In the genomic region with DNA sequence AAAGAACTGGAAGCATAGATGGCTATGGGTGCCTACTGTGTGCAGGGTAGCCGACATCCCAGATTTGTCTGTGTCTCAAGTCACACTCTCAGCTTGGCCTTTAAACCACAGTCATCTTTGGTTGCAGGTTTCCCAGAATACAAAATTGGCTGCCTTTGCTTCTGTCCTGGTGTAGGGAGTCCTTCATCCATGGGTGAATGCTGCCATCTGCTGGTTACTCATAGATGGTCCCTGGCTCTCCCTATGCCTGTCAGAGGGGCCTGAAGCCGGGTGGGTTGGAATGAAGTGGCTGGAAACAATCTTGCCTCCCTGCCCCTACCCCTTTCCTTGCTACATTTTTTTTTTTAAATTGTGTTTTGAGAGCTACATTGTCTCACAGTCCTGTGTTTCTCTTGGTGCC, we compare ENCODE assay signal across 8 mouse cellular contexts. TPM values are rescaled to one million over a fixed set of nuclear protein-coding genes. Genes with fewer than 3 reads are reported as not detected.
A peak's percentile ranks its signal among the peaks of the same experiment; 100 is the strongest.
DNase-seq lines count a peak whose midpoint lies in the region; ATAC-seq and TF ChIP-seq lines count a peak whose summit lies in the region.

No protein-coding gene starts in this region.

- ATAC-seq in embryonic facial prominence, embryonic 14.5 days (ENCODE audit: low read depth): peak; percentile 95
- ATAC-seq in heart, embryonic 14.5 days (ENCODE audit: insufficient number of reproducible peaks, insufficient read depth, low FRiP score, low read depth): peak; percentile 82
- ATAC-seq in liver, embryonic 12.5 days: peak; percentile 59; the same call in 1 of the 2 replicates
- ATAC-seq in neural tube, embryonic 14.5 days (ENCODE audit: low read depth): peak; percentile 94

- no peaks in the 10 kb centered on the region for H3K9me3 ChIP-seq in embryonic facial prominence, embryonic 14.5 days (ENCODE audit: control insufficient read depth, low read length)
- no peaks in the 10 kb centered on the region for H3K9me3 ChIP-seq in heart, embryonic 14.5 days (ENCODE audit: control insufficient read depth, low read length)
- no peaks in the 10 kb centered on the region for H3K9me3 ChIP-seq in liver, embryonic 12.5 days (replicated peaks)
- H3K9me3 ChIP-seq in neural tube, embryonic 14.5 days (ENCODE audit: control insufficient read depth, low read length): no peaks in the 10 kb centered on the region

- H3K27ac ChIP-seq in bone marrow, adult 2 months (ENCODE audit: control insufficient read depth, insufficient read depth, low read depth, low read length, poor library complexity): no peak overlapping the region
- H3K27ac ChIP-seq in embryonic facial prominence, embryonic 14.5 days (replicated peaks; ENCODE audit: low read depth, low read length): no peak overlapping the region
- H3K27ac ChIP-seq in heart, embryonic 14.5 days (replicated peaks in 1 of 2; ENCODE audit: control insufficient read depth in 1 of 2, insufficient read depth in 1 of 2, low read depth in 2 of 2, low read length in 2 of 2): no peak overlapping the region
- H3K27ac ChIP-seq in liver, embryonic 12.5 days: no peak overlapping the region
- no peak overlapping the region for H3K27ac ChIP-seq in neural tube, embryonic 14.5 days (ENCODE audit: low read depth, low read length)

- H3K4me2 ChIP-seq in embryonic facial prominence, embryonic 14.5 days (ENCODE audit: low read depth, low read length): no peak overlapping the region
- H3K4me2 ChIP-seq in heart, embryonic 14.5 days (ENCODE audit: low read length): no peak overlapping the region
- H3K4me2 ChIP-seq in liver, embryonic 12.5 days: no peak overlapping the region
- no peak overlapping the region for H3K4me2 ChIP-seq in neural tube, embryonic 14.5 days (ENCODE audit: low read depth, low read length)

- H3K4me3 ChIP-seq in bone marrow, adult 2 months (replicated peaks; ENCODE audit: control insufficient read depth, low read depth, low read length): no peak overlapping the region
- no peak overlapping the region for H3K4me3 ChIP-seq in embryonic facial prominence, embryonic 14.5 days (ENCODE audit: low read depth, low read length)
- no peak overlapping the region for H3K4me3 ChIP-seq in heart, embryonic 14.5 days (ENCODE audit: control insufficient read depth in 1 of 2, insufficient read depth in 1 of 2, low read depth in 1 of 2, low read length in 2 of 2)
- H3K4me3 ChIP-seq in liver, embryonic 12.5 days: no peak overlapping the region
- H3K4me3 ChIP-seq in neural tube, embryonic 14.5 days (ENCODE audit: low read depth, low read length): no peak overlapping the region

- 15% methylated on average over 2 of the region's 2 CpGs for WGBS in bone marrow, adult 2 months
- WGBS in embryonic facial prominence, embryonic 14.5 days: 10% methylated on average over 2 of the region's 2 CpGs
- 27% methylated on average over 2 of the region's 2 CpGs for WGBS in heart, embryonic 14.5 days
- 41% methylated on average over 2 of the region's 2 CpGs for WGBS in liver, embryonic 12.5 days (ENCODE audit: insufficient replicate concordance)
- WGBS in neural tube, embryonic 14.5 days: 43% methylated on average over 2 of the region's 2 CpGs

- no peak overlapping the region for H3K9ac ChIP-seq in embryonic facial prominence, embryonic 14.5 days (ENCODE audit: low read depth, low read length)
- no peak overlapping the region for H3K9ac ChIP-seq in heart, embryonic 14.5 days (ENCODE audit: low read length)
- no peak overlapping the region for H3K9ac ChIP-seq in liver, embryonic 12.5 days
- H3K9ac ChIP-seq in neural tube, embryonic 14.5 days (replicated peaks; ENCODE audit: low read depth, low read length): no peak overlapping the region

- H3K36me3 ChIP-seq in embryonic facial prominence, embryonic 14.5 days (ENCODE audit: control insufficient read depth, insufficient read depth, low read length): no peaks in the 10 kb centered on the region
- H3K36me3 ChIP-seq in heart, embryonic 14.5 days (ENCODE audit: control insufficient read depth, insufficient read depth, low read length): no peaks in the 10 kb centered on the region
- no peaks in the 10 kb centered on the region for H3K36me3 ChIP-seq in liver, embryonic 12.5 days
- no peaks in the 10 kb centered on the region for H3K36me3 ChIP-seq in neural tube, embryonic 14.5 days (ENCODE audit: control insufficient read depth, insufficient read depth, low read length)

- no peak for TF ChIP-seq POLR2A in bone marrow, adult 2 months (IDR thresholded peaks at IDR 0.05; ENCODE audit: borderline replicate concordance, control insufficient read depth, low read depth, low read length)

- DNase-seq in B cell, adult 2 months: peak; percentile 75 to 78
- DNase-seq in embryonic facial prominence, embryonic 14.5 days (ENCODE audit: low spot score): peak; percentile 88
- DNase-seq in kidney, postnatal 10 days: peak; percentile 87
- peak; percentile 50 for DNase-seq in telencephalon, adult 2 months (ENCODE audit: low read depth, low spot score)

- H3K4me1 ChIP-seq in bone marrow, adult 2 months (ENCODE audit: control insufficient read depth, insufficient read depth, low read length): no peaks in the 10 kb centered on the region
- H3K4me1 ChIP-seq in embryonic facial prominence, embryonic 14.5 days (ENCODE audit: control insufficient read depth, insufficient read depth, low read length): no peaks in the 10 kb centered on the region
- H3K4me1 ChIP-seq in heart, embryonic 14.5 days (ENCODE audit: control insufficient read depth in 2 of 2, insufficient read depth in 2 of 2, low read length in 2 of 2): no peaks in the 10 kb centered on the region
- H3K4me1 ChIP-seq in liver, embryonic 12.5 days: no peaks in the 10 kb centered on the region
- H3K4me1 ChIP-seq in neural tube, embryonic 14.5 days (ENCODE audit: control insufficient read depth, insufficient read depth, low read length): no peaks in the 10 kb centered on the region

- no peaks in the 10 kb centered on the region for H3K27me3 ChIP-seq in embryonic facial prominence, embryonic 14.5 days (replicated peaks; ENCODE audit: control insufficient read depth, insufficient read depth, low read length)
- H3K27me3 ChIP-seq in heart, embryonic 14.5 days (ENCODE audit: control insufficient read depth, insufficient read depth, low read length): no peaks in the 10 kb centered on the region
- H3K27me3 ChIP-seq in liver, embryonic 12.5 days (replicated peaks): no peaks in the 10 kb centered on the region
- H3K27me3 ChIP-seq in neural tube, embryonic 14.5 days (ENCODE audit: control insufficient read depth, insufficient read depth, low read length): no peaks in the 10 kb centered on the region

- peak; percentile 57 for TF ChIP-seq CTCF in bone marrow, adult 2 months (IDR thresholded peaks at IDR 0.05; ENCODE audit: control insufficient read depth, insufficient read depth, low read length)

RNA-seq across cellular contexts. Expression of gene Zfp648, which starts 20.0 kb away (rescaled TPM):
- not detected in 2 replicates for polyA plus RNA-seq in bone marrow, adult 2 months (2011; ENCODE audit: insufficient read depth, insufficient read length, low replicate concordance, missing spikeins)
- polyA plus RNA-seq in embryonic facial prominence, embryonic 14.5 days (2014; fragmentation: Nextera tagmentation; extraction: Ambion mirVana): 0.32 and 0.77 TPM in 2 replicates
- polyA plus RNA-seq in heart, embryonic 14.5 days (2014; fragmentation: Nextera tagmentation; extraction: Ambion mirVana): 0.13 TPM in 1 of 2 replicates, not detected in the other
- 0.08 TPM in 2 replicates for polyA plus RNA-seq in liver, embryonic 12.5 days (2016; fragmentation: Nextera tagmentation; extraction: Ambion mirVana)
- polyA plus RNA-seq in neural tube, embryonic 14.5 days (2014; fragmentation: Nextera tagmentation; extraction: Ambion mirVana): 0.83 and 0.91 TPM in 2 replicates
